Mouse (Mus musculus) CD4-positive helper T cell, adult 2 months (primary cell): ENCODE data around the gene Kcnc3.

ENCODE experiments used
- DNase-seq: peaks from one replicate; pipeline ENCODE4 v3.0.0-alpha.2; 2012; ENCODE audit warnings: low read depth, missing footprints, low spot score

The Kcnc3 gene

GRCm38 (mm10) chr7:44626966-44627365 is 36.5 kb downstream of the Kcnc3 start:
- no peak for DNase-seq

DNA sequence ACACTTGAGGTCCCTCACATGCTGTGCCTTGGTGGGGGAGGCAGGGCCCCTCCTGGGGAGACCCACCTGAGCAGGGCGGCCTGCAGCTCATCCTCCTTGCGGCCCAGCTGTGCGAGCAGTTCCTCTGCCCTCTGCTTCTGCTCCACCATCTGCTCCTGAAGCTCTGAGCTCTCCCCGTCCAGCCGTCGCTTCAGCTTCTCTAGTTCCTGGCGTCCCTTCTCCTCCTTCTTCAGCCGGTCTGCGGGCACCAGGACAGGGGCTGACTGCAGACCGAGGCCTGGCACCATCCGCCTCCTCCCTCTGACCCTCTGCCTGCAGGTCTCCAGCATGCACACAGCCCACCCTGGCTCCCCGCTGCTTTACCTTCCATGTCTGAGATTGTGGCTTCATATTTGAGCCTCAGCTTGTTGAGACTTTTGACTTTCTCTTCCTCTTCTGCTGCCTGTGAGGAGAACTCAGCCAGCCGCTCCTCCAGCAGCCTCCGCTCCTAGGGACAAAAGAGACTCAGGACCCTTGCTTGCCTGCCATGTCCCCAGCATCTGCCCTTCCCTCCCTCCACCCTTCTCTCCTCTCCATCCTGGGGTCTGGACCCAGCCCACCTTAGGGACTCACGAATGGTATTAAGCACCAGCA is 38.1 kb downstream of the Kcnc3 start:
- DNase-seq, result no peak

- DNase-seq, result no peak
These were observed 40.0 kb downstream of the Kcnc3 start for GRCm38 (mm10) chr7:44630437-44630836.

DNA sequence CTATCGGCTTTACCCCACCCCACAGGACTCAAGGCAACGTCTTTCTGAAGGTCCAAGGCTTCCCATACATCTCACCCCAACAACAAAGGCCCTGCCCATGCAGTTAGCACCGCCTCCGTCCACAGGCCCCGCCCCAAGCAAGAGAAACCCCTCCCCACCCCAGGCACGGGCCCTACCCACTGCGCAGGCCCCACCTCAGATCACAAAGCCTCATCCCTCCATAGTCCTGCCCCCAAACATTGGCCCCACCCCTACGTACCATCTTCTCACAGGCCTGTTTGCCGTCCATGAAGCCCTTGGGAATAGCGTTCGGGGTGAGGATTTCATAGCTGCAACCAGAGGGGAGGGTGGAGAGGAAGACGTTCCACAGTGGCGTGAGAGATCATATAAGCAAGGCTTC is 42.2 kb downstream of the Kcnc3 start:
- no peak for DNase-seq

DNA sequence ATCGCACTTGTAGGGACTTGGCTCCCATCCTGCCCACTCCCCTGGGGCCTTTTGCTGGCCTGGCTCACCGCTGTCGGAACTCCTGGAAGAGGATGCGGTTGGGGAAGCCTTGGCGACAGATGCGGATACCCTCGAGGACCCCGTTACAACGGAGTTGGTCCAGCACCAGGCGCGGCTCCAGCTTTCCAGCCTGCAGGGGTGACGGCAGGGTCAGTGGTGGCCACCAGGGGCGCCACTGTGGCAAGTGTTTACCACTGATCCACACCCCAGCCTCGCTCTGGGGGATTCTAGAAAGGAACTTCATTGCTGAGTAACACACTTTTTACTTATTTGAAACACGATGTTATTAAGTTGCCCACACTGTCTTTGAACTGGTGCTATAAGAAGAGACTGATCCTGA is 42.9 kb downstream of the Kcnc3 start:
- no peak for DNase-seq

DNA sequence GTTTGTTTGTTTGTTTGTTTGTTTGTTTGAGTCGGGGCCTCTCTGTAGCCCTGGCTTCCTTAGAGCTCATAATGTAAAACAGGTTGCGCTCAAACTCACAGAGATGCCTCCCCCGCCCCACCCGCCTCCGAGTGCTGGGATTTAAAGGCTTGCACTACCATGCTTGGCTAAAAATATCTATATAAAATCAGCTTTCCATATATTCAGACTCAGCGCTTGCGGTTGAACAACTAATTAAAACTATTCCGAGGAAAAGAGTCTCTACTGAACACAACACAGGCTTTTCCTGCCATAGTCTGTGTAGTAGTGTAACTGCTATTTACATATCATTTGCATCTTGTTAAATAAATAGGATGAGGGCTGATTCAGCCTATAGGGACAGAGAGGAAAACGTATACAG is 46.2 kb downstream of the Kcnc3 start:
- DNase-seq, result no peak

- DNase-seq, result no peak
These were observed 48.2 kb downstream of the Kcnc3 start for GRCm38 (mm10) chr7:44638663-44639062.

GRCm38 (mm10) chr7:44640843-44641605 is 50.6 kb downstream of the Kcnc3 start:
- DNase-seq, result no peak

GRCm38 (mm10) chr7:44641887-44642286 is 51.4 kb downstream of the Kcnc3 start:
- DNase-seq, result peak; percentile 17

DNA sequence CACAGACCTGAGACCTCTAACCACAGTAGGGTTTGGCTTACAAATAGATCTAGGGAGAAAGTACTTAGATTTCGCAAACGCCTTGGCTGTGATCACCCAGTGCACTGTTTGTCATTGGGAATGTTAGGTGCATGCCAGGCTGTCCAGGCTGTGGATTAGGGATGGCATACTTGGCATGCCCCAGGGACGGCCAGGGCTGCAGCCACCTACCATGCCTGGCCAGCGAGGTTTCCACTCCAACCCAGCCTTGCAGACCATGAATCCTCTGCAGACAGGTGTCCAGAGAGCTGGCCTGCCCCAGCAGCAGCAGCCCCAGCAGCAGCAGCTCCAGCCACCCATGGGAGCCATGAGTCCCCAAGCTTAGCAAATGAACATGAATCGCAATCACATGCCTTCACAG is 54.8 kb downstream of the Kcnc3 start:
- no peak for DNase-seq

- no peak for DNase-seq
These were observed 55.5 kb downstream of the Kcnc3 start for GRCm38 (mm10) chr7:44645951-44646350.

DNA sequence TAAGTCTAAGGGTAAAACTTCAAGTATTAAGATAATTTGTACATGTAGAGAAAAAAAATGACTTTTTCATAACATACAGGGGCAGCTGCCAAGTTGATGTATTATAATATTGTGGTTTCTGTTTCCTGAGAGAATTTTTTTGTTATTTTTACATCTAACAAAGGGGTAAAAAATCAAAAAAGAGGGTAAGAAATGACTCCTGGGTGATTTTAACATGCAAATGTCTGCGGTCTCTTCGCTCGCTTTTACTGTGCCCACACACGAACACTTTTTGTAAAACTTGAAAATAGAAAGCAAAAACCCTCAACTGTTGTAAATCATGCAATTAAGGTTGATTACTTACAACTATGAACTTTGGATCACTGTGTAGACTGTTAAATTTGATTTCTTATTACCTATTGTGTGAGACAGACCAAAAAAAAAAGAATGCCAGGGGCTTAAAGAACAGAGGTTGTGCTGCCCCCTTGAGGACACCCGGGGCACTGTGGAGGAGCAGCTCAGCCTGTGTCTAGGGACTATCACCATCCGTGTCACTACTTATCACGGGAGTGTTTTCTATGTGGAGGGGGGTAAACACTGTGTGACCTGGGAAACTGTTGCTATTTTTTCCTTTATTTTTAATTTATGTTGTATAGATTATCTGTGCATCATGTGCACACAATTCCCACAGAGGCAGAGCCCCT is 56.7 kb downstream of the Kcnc3 start:
- peak; percentile 58 for DNase-seq

GRCm38 (mm10) chr7:44647729-44648128 is 57.3 kb downstream of the Kcnc3 start:
- DNase-seq, result no peak

- DNase-seq, result no peak
These were observed 58.7 kb downstream of the Kcnc3 start for GRCm38 (mm10) chr7:44649094-44649610.

DNA sequence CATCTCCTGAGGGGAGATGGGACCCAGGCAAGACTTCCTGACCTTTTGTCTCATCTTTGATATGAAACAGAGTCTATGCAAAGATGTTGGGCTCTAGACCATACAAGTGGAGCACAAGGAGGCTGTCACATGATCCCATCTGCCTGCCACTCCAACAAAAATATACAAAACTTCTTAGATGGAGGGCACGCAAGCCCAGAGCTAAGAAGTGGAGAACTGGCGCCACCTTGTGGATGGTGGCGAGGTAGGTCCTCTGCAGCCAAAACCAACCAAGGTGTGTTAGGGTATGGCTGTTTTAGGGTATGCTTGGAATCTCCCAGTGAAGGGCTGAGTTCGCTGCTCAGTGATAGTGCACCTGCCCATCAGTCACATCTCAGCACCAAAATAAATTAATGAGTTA is 59.5 kb downstream of the Kcnc3 start:
- peak; percentile 40 for DNase-seq

- DNase-seq, result no peak
These were observed 61.0 kb downstream of the Kcnc3 start for GRCm38 (mm10) chr7:44651416-44651815.

DNA sequence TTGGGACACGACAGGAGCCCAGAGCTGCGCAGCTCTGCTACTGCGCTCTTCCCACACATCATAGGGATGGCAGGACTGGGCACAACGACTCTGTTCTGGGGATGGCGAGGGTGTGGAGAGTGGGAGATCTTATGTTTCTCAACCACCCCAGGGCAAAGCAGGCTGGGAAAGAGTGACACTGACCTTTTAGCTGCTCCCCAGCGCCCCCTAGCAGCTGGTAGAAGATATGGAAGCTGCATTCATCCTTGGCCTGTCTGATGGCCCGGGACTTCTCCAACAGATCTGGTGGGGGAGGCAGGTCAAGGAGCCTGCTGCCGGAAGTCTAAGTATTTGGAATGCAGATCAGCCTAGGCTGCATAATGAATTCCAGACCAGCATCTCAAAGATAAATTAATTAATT is 63.3 kb downstream of the Kcnc3 start:
- no peak for DNase-seq
